Mouse (Mus musculus): Measurements from ENCODE around the gene Spns1.

DNA sequence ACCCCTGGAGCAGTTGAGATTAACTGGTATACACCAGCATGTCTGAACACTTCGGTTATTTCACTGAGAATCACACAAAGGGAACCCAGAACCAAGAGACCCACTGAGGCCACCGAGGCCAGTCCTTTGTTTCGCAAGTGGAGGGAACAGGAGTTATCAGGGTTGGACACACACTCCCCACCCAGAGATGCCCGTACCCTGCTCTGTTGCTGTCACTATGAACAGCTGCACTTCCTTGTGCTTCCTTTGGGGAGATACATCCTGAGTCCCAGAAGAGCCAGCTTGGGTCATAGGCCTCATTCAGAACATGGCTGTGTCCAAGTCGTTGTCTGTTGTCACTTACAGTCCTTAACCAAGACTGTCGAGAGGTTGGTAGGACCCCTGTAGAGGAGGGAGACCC, 14.2 kb downstream of the Spns1 start:
- TF ChIP-seq CTCF (IDR thresholded peaks at IDR 0.05; ENCODE audit: low read depth) = no peak
- TF ChIP-seq EP300 (IDR thresholded peaks at IDR 0.05; ENCODE audit: low read depth) = no peak

All from liver, embryonic 14.5 days (tissue).